Mouse (Mus musculus) C2C12 (cell line): ENCODE results near the gene Mllt6.

ENCODE experiments used
- CEBPB ChIP-seq: IDR thresholded peaks from one replicate; pipeline ENCODE4 v1.6.1; 2011; ENCODE audit warnings: low read depth, mild to moderate bottlenecking, control low read depth, moderate library complexity
- CTCF ChIP-seq: IDR thresholded peaks from one replicate; pipeline ENCODE4 v1.5.1; 2011; ENCODE audit not compliant: control insufficient read depth, insufficient read depth, insufficient read length
- MYOD1 ChIP-seq: IDR thresholded peaks from one replicate; pipeline ENCODE4 v1.6.1; 2011; ENCODE audit warnings: low read depth; ENCODE audit not compliant: control insufficient read depth, insufficient read length
- MYOG ChIP-seq: IDR thresholded peaks from one replicate; pipeline ENCODE4 v1.6.1; 2011; ENCODE audit not compliant: control insufficient read depth, insufficient read length; ENCODE audit errors: extremely low read depth
- USF1 ChIP-seq: IDR thresholded peaks from one replicate; pipeline ENCODE4 v1.6.1; 2011; ENCODE audit warnings: low read depth, mild to moderate bottlenecking, control low read depth, moderate library complexity

- TF ChIP-seq CTCF: no peak
- no peak for TF ChIP-seq USF1
- TF ChIP-seq MYOG: no peak
- TF ChIP-seq MYOD1: no peak
- no peak for TF ChIP-seq CEBPB
Measured at GRCm38 (mm10) chr11:97658751-97659266, 4.4 kb upstream of the Mllt6 start.
